Mouse (Mus musculus): ENCODE measurements around the gene Itprip. TPM values are rescaled to one million over a fixed set of nuclear protein-coding genes. Genes with fewer than 3 reads are reported as not detected.

The Itprip gene
- polyA plus RNA-seq, 1 experiment from 2014 or later = 20.0 TPM

DNA sequence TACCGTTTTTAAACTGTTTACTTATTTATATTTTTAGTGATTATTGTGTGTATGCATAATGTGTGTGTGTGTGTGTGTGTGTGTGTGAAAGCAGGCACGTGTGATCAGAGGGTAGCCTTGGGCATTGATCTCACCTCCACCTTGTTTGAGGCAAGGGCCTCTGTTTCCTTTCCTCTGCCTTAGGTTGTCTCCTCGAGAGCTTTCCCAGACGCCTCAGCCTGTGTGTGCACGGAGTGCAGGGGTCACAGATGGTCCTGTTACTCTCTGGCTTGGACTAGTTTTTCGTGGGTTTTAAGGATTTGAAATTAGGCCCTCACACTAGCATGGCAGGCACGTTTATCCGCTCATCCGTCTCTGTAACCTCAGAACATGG lies 36.2 kb downstream of the Itprip start:
- H3K4me1 ChIP-seq = peaks cover 5% of the 10 kb centered on the region; the same call in 1 of the 2 replicates

DNA sequence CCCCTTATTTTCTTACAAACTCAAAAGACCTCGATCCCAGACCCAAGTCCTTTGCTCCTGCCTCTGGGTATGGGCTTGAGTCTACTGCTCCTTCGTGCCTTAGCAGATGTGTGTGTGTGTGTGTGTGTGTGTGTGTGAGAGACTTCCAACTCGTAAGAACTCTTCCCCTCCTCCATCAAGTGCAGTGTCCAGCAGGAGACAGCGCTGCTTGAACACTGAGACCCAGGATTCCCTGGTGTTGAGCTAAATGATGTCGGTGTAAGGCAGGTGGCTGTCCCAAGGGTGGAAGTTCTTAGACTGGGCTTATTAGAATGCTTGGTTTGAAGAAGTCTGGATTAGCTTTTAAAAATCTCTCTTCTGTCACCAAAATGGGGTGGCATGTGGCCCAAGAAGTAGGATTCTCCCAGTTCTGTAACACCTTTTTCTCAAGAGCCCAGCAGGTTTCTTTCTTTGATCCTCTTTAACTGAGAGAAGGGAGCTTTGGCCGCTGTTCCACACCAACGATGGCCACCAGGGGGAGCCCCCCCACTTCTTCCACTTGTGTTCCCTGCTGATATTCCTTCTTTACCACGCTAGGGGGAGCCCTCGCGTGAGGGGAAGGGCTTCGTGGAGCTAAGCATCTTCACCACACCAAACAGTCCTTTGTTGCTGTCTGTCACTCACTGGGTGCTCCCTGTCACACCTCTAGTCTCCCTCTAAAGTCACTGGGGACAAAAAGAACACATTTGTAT lies 36.8 kb downstream of the Itprip start:
- Histone ChIP-seq H3K27ac (no peak overlapping the region), H3K9ac (no peak overlapping the region), H3K4me2 (replicated peaks) (no peak overlapping the region), H3K36me3 (no peaks in the 10 kb centered on the region), H3K4me1 (peaks cover 5% of the 10 kb centered on the region; the same call in 1 of the 2 replicates), H3K9me3 (no peaks in the 10 kb centered on the region), H3K4me3 (no peak overlapping the region), H3K27me3 (no peaks in the 10 kb centered on the region)
- ATAC-seq (ENCODE audit: insufficient number of reproducible peaks, insufficient read depth, low FRiP score, low TSS enrichment) = 0 out of 2 replicates have a peak, but pooled peaks have one; percentile 30
- WGBS = 29% methylated on average over 11 of the region's 11 CpGs

More for the DNA sequence above, 36.2 kb downstream of the Itprip start:
- Histone ChIP-seq H3K27ac (no peak overlapping the region), H3K27me3 (no peaks in the 10 kb centered on the region), H3K36me3 (no peaks in the 10 kb centered on the region), H3K9me3 (no peaks in the 10 kb centered on the region), H3K4me2 (replicated peaks) (no peak overlapping the region), H3K9ac (no peak overlapping the region), H3K4me3 (no peak overlapping the region)
- 0 out of 2 replicates have a peak, but pooled peaks have one; percentile 3 for ATAC-seq (ENCODE audit: insufficient number of reproducible peaks, insufficient read depth, low FRiP score, low TSS enrichment)
- 37% methylated on average over 9 of the region's 9 CpGs for WGBS

DNA sequence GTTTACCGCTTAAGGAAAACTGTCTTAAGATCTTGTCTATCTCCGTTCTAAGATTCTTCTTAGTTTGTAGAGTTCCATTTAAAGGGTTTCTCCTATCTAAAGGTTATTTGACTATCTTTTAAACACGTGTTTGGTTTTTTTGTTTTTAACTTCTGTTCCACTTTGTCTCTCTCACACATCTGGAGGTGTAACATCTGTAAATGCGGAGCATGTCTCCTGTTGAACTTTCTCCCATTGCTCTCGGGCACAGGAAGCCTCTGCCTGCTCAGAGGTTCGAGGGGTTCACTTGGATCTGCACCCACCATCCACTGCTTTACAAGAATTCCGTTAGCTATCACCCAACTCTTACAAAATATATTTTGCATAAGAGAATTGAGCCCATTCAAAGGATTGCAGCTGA lies 37.6 kb downstream of the Itprip start:
- H3K36me3 ChIP-seq = no peaks in the 10 kb centered on the region
- ATAC-seq (ENCODE audit: insufficient number of reproducible peaks, insufficient read depth, low FRiP score, low TSS enrichment) = no peak
- H3K4me3 ChIP-seq = no peak overlapping the region
- no peak overlapping the region for H3K4me2 ChIP-seq (replicated peaks)
- H3K27me3 ChIP-seq = no peaks in the 10 kb centered on the region
- WGBS = 84% methylated on average over 7 of the region's 7 CpGs
- H3K27ac ChIP-seq = no peak overlapping the region
- H3K9me3 ChIP-seq = no peaks in the 10 kb centered on the region
- H3K4me1 ChIP-seq = peaks cover 5% of the 10 kb centered on the region; the same call in 1 of the 2 replicates
- no peak overlapping the region for H3K9ac ChIP-seq

DNA sequence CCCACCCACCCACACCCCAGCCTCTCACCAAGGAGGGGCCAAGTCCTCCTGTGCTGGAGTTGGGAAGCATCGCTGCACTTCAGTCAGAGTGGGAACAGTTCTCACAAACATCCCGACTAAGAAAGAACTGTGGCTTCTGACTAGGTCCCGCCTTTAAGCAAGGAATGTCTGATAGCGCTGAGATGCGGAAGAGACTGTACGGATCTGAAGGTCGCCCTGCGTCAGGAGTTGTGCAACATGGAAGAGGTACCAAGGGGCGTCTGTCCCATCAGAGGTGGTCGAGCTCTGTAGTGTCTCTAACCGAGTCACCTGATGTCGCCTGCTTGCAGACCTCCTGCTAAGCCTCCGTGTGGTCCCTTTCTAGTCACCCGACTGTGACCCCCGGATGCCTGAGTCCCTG lies 42.8 kb downstream of the Itprip start:
- Histone ChIP-seq H3K27me3 (no peaks in the 10 kb centered on the region), H3K4me3 (no peak overlapping the region), H3K27ac (no peak overlapping the region), H3K4me1 (no peaks in the 10 kb centered on the region), H3K9me3 (no peaks in the 10 kb centered on the region), H3K9ac (no peak overlapping the region), H3K36me3 (no peaks in the 10 kb centered on the region), H3K4me2 (replicated peaks) (no peak overlapping the region)
- ATAC-seq (ENCODE audit: insufficient number of reproducible peaks, insufficient read depth, low FRiP score, low TSS enrichment) = no peak
- 75% methylated on average over 15 of the region's 15 CpGs for WGBS

DNA sequence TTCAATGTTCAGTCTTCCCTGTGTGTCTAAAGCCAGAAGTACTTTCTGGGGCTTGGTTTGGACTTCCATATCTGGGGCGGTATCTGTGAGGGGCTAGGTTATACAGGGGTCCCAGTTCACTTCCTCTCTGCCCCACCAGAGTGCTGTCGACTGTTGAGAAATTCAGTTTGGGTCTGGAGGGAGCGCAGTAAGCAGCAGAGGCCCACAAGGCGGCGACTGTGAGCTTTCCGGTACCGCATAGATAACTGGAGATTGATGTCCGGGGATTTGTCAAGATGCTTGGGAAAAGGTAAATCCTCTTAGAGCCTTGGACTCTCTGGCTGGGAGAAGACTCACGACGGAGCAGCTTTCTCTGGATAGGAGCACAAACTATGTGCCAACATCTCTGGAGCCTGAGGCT lies 47.6 kb downstream of the Itprip start:
- Histone ChIP-seq H3K27ac (no peak overlapping the region), H3K9ac (no peak overlapping the region), H3K36me3 (no peaks in the 10 kb centered on the region), H3K9me3 (no peaks in the 10 kb centered on the region), H3K4me1 (peaks cover 8% of the 10 kb centered on the region; the same call in 1 of the 2 replicates), H3K27me3 (no peaks in the 10 kb centered on the region), H3K4me3 (no peak overlapping the region), H3K4me2 (replicated peaks) (no peak overlapping the region)
- 26% methylated on average over 10 of the region's 10 CpGs for WGBS
- ATAC-seq (ENCODE audit: insufficient number of reproducible peaks, insufficient read depth, low FRiP score, low TSS enrichment) = no peak

DNA sequence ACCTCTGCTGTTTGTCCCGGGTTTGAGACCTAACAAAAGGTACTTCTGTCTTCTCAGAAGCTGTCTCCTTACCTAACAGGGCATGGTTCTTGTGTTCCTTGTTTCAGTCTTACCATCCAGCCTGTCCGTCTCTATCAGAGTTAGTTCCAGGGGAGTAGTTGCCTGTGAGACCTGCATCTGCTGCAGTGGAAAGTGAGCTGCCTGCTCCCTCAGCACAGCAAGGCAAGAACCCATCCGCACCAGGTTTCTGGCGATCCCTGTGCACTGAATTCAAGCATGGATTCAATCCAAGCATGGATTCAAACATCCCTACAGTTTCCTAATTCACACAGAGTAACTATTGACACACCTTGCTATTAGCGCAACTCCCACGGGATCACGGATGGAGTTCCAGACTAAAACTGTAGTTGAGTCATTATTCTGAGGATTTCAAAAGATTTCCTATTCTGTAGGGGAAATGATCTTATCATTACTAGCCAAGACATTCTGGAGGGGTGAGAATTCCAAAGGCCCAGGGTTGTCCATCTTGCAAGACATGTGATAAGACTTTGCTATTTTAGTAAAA lies 48.9 kb downstream of the Itprip start:
- ATAC-seq (ENCODE audit: insufficient number of reproducible peaks, insufficient read depth, low FRiP score, low TSS enrichment) = no peak
- H3K36me3 ChIP-seq = no peaks in the 10 kb centered on the region

DNA sequence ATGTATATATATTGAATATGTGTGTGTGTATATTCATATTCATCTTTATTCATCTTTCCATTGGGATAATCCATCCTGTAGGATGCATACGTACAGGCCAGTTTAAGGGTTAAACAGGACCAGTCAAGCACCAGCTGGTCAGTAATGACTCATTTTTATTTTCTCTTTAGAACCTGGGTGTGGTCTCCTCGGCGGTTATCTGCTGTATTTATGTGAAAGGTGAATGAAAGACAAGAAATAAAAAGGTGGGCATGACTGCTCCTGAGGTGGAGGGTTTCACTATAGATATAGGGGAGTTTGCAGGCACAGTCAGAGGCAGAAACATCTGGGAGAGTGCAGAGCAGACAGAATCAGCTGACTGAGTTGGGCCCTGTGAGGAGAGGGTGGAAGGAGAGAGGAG lies 49.6 kb downstream of the Itprip start:
- Histone ChIP-seq H3K4me3 (no peak overlapping the region), H3K4me1 (peaks cover 13% of the 10 kb centered on the region; the same call in 1 of the 2 replicates), H3K9me3 (no peaks in the 10 kb centered on the region), H3K36me3 (no peaks in the 10 kb centered on the region), H3K9ac (no peak overlapping the region), H3K27ac (no peak overlapping the region), H3K4me2 (replicated peaks) (no peak overlapping the region), H3K27me3 (no peaks in the 10 kb centered on the region)
- no peak for ATAC-seq (ENCODE audit: insufficient number of reproducible peaks, insufficient read depth, low FRiP score, low TSS enrichment)
- WGBS = 53% methylated on average over 3 of the region's 3 CpGs

More for the DNA sequence above, 48.9 kb downstream of the Itprip start:
- Histone ChIP-seq H3K4me1 (peaks cover 8% of the 10 kb centered on the region; the same call in 1 of the 2 replicates), H3K9ac (no peak overlapping the region), H3K27me3 (no peaks in the 10 kb centered on the region), H3K4me3 (no peak overlapping the region), H3K4me2 (replicated peaks) (no peak overlapping the region), H3K9me3 (no peaks in the 10 kb centered on the region), H3K27ac (no peak overlapping the region)
- WGBS = 74% methylated on average over 7 of the region's 7 CpGs

DNA sequence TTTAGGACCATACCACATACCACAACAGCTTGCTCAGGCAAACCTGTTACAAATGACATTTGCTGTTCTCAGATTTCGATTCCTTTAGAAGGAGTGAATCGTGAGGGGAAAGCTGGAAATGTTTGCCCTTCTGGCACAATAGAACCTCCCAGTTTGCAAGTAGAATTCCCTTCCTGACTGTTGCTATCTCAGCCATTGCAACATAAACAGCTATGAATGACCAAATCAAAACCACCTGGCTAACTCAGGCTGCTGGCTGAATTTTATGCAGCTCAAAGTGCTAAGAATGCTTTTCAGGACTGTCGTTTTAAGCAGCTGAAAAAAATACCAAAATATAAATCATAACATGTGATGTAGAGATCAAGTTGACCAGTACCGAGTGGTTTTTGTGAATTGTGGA lies 50.1 kb downstream of the Itprip start:
- Histone ChIP-seq H3K4me3 (no peak overlapping the region), H3K9ac (no peak overlapping the region), H3K27me3 (no peaks in the 10 kb centered on the region), H3K4me1 (peaks cover 14% of the 10 kb centered on the region; the same call in 1 of the 2 replicates), H3K36me3 (0 out of 2 replicates have a peak, but pooled peaks cover 4% of the 10 kb centered on the region), H3K9me3 (no peaks in the 10 kb centered on the region), H3K4me2 (replicated peaks) (no peak overlapping the region), H3K27ac (no peak overlapping the region)
- WGBS = 33% methylated on average over 4 of the region's 4 CpGs
- no peak for ATAC-seq (ENCODE audit: insufficient number of reproducible peaks, insufficient read depth, low FRiP score, low TSS enrichment)

DNA sequence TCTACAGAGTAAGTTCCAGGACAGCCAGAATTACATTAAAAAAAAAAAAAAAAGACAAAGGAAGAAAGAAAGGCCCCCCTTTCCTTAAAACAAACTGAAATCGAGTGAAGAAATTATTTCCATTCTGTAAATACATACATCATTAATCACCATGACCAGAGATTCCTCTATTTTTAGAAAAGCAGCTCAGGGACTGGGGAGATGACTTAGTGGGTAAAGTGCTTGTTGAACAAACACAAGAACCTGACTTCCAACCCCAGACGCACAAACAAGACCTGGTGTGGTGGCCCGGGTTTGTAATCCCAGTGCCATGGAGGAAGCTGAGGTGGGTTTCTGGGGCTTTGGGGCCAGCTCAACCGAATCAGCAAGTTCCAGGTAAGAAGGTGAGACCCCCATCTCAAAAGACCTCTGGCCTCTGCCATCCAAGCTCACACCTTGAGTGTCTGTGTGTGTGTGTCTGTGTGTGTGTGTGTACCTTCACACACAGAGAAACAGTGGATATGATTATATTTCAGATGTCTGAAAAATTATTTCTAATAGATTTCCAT lies 51.4 kb downstream of the Itprip start:
- Histone ChIP-seq H3K36me3 (peaks cover 9% of the 10 kb centered on the region; the same call in 1 of the 2 replicates), H3K9ac (no peak overlapping the region), H3K4me1 (peaks cover 14% of the 10 kb centered on the region; the same call in 1 of the 2 replicates), H3K27me3 (no peaks in the 10 kb centered on the region), H3K4me2 (replicated peaks) (no peak overlapping the region), H3K4me3 (no peak overlapping the region), H3K27ac (no peak overlapping the region), H3K9me3 (no peaks in the 10 kb centered on the region)
- WGBS = 68% methylated on average over 4 of the region's 4 CpGs
- ATAC-seq (ENCODE audit: insufficient number of reproducible peaks, insufficient read depth, low FRiP score, low TSS enrichment) = no peak

DNA sequence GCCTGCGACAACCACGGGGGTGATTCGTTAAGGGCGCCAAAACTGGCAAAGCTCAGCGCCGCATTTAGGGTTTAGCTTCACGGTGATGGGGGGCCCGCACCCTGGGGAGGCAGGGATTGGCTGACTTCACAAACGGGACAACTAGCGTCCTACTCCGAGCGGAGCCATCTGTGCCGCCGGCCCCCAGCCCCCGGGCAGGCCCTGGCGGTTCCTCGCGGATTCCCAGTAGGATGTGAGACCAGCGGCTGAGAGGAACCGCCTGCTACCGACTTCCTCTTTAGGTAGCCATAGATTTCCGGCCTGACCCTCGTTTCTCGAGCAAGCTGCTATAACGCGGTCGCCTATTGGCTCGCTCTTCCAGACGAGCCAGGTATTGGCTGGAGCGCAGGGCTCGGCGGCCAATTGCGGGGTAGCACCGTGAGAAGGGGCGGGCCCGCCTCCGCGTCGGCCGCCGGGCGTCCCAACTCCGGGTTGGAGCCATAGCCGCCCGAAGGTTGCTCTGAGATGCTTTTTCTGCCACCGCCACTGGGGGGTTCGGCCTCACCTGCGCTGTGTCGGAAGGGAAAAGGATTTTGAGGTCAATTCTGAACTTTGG lies 53.6 kb downstream of the Itprip start, which contains the start of gene Gsto2:
Gsto2 (plus strand) TSS at position 182 of the 595 bp plus-strand sequence.
- WGBS = under 1% methylated on average over 49 of the region's 49 CpGs

DNA sequence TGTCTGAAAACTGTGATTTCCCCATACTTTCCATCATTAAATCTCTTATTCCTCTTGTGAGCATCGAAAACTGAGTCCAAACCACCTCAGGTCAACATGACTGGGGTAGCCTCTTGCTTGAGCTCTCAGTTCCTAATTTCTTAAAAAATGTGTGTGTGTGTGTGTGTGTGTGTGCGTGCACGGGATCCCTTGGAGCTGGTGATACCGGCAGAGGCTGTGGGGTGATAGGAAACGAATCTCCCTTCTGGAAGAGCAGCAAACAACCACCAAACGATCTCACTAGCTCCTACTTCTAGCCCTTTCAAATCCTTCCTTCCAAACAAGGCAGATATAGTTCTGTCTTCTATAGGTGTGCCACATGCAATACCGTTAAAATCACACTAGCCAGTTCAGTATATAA lies 54.4 kb downstream of the Itprip start:
- H3K4me1 ChIP-seq = peaks cover 14% of the 10 kb centered on the region; the same call in 1 of the 2 replicates
- H3K4me3 ChIP-seq = peak overlapping the region; percentile 59
- H3K9me3 ChIP-seq = no peaks in the 10 kb centered on the region
- 85% methylated on average over 7 of the region's 7 CpGs for WGBS
- ATAC-seq (ENCODE audit: insufficient number of reproducible peaks, insufficient read depth, low FRiP score, low TSS enrichment) = no peak
- peak overlapping the region; percentile 73; the same call in 1 of the 2 replicates for H3K9ac ChIP-seq
- H3K36me3 ChIP-seq = peaks cover 22% of the 10 kb centered on the region
- peak overlapping the region; percentile 64 for H3K4me2 ChIP-seq (replicated peaks)
- H3K27ac ChIP-seq = no peak overlapping the region
- H3K27me3 ChIP-seq = no peaks in the 10 kb centered on the region

More for the DNA sequence above, 53.6 kb downstream of the Itprip start, which contains the start of gene Gsto2:
- Histone ChIP-seq H3K4me3 (peak within 1 kb of the TSS; percentile 59), H3K9me3 (no peaks in the 10 kb centered on the region), H3K4me2 (replicated peaks) (peak within 1 kb of the TSS; percentile 64), H3K4me1 (peaks cover 14% of the 10 kb centered on the region; the same call in 1 of the 2 replicates), H3K27me3 (no peaks in the 10 kb centered on the region), H3K36me3 (peaks cover 16% of the 10 kb centered on the region; the same call in 1 of the 2 replicates), H3K27ac (peak within 1 kb of the TSS; percentile 88; the same call in 1 of the 2 replicates), H3K9ac (peak within 1 kb of the TSS; percentile 73)
- ATAC-seq (ENCODE audit: insufficient number of reproducible peaks, insufficient read depth, low FRiP score, low TSS enrichment) = peak; percentile 100
